Mouse (Mus musculus) R1 (cell line): ENCODE measurements at regions not wholly inside any gene's neighbourhood (a gene's known extent, or its start where the extent isn't known, plus 50 kb on each side); places are given as distances from the start of the nearest gene placed in this dataset.

Experiments used
- DNase-seq: peaks from one replicate; pipeline ENCODE4 v3.0.0-alpha.2; 2018; ENCODE audit warnings: low read depth, low spot score

DNA sequence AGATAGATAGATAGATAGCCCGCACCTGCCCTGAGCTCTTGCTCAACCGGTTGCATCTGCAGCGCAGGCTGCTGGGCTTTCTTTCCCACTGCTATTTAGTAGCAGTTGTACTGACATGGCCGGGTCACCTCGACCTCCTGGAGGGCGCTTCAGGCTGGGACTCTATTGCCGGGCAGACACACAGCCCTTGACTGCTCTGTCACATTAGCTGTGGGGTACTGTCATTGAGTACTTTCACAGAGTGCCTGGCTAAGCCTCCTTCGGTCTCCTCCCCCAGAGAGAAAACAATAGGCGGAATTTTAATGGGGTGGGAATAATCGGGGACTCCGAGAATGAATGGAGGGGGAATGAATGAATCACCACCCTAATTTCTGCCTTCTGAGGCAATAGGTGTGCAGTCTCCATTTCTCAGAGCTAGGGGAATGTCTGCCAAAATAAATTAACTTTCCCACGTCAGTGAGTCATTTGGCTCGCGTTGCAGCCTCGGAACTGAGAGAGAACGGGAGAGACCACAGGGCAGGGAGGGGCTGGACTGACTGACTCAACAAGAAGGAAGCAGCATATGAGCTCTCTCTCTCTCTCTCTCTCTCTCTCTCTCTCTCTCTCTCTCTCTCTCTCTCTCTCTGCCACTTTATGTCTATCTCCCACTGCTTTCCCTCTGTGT lies 101.6 kb upstream of the Med13l start:
- DNase-seq, result peak; percentile 77

DNA sequence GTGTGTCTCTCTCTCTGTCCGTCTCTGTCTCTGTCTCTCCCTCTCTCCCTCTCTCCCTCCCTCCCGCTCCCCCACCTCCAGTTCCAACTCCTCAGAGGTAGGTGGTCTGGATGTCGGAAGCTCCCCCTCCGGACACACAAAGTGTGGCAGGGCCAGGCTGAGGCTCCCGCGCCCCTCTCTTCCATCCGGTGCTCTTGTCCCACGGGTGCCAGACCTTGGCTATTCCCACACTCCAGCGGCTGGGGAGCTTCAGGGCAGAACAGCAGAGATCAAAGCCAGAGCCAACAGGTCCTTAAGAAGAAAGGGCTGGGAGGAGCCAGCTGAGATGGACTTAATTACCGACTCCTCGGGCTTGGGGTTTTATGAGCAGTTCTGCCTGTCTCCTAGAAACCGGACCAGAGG lies 101.1 kb upstream of the Med13l start:
- DNase-seq, result peak; percentile 84

DNA sequence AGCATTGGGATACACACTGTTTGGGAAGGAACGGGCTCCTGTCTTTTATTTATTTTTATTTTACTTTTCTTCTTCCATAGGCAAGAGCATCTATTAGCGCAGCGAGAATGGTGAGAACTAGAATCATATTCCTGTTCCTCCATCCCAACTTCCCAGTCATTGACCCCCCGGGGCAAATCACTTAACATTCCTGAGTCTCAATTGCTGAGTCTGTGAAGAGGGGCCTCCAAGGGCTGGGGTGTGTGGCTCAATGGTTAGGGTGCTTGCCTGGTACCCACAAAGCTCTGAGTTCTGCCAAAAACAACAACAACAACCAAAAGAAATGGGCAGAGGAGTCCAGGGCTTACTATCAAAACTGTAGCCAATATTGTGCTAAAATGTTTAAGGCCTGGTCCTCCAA lies 98.5 kb upstream of the Med13l start:
- peak; percentile 70 for DNase-seq

DNA sequence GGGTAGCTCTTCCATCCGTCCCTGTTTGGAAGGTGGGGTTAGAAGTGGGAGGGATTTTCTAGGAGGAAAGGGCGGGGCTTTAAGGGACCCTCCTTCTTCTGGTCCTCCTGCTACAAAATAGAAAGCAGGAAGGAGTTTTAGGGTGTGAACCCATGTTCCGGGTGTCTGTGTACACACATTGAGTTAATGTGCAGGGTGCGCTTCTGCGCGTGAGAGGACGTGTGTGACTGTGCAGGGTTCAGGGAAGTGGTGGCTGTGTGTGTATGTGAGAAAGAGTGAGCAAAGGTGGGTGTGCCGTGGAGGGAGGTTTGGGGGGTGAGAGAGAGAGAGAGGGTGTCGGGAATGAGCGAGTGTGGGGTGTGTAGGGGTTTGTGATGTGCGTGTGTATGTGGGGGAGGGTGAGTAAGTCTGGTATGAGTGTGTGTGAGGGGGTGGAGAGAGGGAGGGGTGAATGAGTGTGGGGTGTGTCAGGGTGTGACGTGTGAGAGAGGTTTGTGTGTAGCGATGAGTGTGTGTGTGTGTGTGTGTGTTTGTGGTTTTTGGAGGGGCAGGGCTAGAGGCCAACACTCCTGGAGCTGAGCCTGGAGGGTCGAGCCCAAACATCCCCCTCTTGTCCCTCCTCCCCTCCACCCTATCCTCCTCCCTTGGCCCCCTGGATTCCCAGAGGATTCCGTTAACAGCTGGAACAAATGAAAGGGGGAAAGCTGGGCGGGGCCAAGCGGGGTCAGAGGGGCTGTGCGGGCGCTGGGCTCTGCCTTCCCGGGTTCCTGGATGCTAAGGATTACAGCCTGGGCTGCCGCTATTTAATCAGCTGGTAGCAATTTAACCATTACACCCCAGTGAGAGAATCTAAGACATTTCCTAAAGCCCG lies 95.3 kb upstream of the Med13l start:
- DNase-seq, result peak; percentile 90

DNA sequence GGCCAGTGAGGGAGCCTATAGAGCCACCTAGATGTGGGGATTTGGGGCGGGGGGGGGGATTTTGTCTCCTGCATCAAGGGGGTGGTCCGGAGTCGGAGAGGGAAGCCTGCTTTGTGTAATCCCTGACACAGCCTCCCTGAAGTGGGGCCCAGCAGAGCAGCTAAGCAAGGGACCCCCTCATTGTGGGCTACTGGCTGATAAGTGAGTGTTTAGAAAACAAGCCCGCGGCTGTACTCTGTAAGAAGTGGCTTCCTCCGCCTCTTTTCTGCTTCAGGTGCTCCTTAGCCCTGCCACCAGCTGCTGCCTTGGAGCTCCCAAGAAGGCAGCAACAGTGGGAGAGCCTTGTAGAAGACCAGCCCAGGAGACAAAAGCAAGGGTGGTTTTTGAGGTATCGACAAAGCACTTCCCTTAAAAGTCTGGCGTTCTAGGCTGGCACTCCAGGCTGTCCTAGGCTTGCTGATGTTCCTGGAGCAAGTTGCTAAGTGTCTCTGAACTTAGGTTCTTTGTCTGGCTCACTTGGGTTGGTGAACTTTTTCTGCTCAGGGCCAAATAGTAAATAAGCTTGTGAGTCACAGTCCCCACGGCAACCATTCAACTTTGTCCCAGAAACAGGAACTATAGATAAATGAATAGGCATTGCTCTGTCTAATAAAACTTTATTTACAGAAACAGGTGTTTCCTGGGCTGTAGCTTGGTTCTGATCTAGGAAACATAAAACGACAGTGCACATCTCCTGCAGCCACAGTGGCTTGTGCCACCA lies 94.3 kb upstream of the Med13l start:
- no peak for DNase-seq

DNA sequence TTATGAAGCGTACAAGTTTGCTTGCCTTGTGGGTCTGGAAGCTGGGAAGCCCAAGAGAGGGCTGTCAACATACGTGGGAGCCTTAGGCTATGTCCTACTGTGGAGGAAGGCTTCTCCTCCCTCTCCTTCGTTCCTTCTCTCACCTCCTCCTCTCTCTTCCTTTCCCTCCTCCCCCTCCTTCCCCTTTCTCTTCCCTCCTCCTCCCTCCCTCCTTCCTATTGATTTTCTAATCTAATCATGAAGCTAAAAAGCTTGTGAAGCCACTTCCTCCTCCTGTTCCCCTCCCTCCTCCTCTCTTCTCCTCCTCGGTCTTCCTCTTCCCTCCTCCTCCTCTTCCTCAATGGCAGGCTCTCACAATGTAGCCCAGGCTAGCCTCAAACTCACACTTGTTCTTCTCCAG lies 91.7 kb upstream of the Med13l start:
- no peak for DNase-seq

DNA sequence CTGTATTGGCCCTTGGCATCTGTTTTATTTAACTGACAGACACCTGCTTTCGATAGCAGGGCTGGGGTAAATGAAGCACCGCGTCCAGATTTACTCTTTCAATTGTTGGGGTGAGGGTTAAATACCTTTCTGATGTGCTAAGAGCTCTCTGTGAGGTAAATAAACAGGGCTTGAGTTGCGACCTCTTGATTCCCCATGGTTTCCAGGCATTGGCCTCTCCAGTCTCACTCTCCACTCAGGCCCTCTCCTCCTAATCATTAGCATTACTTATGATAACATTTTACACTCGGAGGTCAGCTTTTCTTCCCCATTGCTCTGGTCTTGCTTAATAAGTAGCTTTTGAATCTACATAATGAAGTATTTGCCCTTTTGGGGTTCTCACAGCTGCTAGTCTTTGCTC lies 88.9 kb upstream of the Med13l start:
- DNase-seq, result no peak

DNA sequence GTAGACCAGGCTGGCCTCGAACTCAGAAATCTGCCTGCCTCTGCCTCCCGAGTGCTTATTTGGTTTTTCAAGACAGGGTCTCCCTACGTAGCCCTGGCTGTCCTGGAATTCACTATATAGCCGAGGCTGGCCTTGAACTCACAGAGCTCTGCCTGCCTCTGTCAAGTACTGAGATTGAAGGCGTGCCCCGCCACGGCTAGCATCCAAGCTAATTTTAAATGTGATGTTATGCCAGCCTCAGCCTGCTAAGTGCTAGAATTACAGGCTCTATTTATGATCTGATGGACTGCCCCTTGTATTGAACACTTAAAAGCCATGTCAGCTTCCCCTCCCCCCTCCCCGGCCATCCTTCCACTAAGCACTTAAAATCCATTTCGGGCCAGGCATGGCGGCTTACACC lies 88.2 kb upstream of the Med13l start:
- no peak for DNase-seq

DNA sequence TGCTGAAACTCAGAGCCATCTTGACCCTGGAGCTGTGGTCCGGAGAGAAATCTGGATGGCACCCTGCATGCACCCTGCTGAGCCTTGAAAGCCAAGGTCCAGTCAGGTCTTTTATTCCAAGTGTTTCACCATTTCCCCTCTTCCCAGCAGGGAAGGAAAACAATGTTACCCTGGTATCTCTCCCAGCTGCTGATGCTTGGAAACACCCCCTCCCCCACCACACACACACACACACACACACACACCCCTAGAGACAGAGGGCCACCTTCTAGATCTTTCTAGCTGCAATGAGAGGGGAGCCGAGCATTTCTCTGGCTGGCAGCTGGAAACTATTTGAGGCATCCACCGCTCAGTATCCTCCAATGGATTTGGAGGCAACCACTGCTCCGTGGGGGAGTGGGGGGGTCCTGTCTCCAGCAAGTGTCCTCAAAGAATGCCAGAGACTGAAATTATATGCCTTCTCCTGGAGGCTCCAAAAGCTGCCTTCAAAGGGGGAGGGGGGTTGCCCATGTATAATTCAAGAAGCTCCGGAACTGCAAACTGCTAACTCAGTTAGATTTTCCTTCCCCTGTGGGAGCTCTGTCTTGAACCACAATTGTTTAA lies 87.2 kb upstream of the Med13l start:
- DNase-seq, result peak; percentile 72

DNA sequence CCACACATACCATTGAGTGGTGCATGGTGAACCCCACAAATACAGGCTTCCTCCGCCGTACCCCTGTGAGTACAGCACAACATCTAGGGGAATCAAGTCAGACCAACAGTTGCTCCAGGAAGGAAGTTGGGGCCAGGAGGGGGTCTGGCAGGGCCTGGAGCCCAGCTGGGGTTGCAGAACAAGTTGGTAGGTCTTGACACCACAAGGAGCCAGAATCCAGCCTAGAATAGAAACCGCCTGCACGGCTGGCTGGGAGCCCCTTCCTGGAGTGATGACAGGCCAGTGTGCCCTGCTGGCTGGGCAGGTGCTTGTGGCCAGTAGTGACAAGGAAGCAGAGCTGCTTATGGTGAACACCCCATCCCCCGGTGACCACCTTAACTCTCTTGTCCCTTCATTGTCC lies 83.9 kb upstream of the Med13l start:
- no peak for DNase-seq

DNA sequence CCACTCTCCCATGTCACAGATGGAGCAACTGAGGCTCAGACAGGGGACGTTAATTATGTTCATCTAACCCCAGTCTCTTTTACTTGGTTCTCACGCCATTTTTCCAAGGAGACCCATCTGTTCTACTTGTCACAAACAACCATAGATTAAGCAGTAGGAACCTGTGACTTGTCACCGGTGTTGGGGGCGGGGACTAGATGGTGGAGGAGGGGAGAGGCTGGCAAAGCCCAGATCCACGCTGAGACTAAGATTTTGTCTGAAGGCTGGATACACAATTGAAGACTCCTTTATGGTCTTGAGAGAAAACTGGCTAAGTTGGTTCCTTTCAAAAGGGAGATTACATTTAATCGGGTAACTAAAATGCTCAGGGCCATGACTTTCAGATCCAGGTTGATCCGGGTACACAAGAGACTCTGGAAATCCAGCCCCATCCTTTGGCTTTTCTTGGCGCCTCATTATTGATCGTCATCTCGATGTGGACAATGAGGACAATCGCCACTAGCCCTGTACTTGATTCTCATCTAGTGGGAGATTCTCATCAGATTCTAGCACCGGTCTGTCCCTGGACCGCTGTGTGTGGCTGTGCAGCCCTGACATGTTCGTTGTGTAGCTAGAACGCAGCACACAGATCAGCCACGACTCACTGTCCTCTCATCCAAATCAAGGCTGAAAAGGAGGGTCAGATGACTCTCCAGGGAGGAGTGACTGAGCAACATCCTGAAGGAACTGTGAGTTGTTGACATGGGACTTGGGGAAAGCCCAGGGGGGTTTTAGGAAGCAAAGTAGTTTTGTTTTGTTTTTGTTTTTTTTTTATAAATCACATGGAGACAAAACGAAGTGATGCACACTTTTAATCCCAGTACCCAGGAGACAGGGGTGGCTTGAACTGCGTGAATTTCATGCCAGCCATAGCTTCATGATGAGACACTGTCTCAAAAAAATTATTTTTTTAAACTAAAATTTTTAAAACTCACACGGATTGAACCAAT lies 83.1 kb upstream of the Med13l start:
- no peak for DNase-seq

DNA sequence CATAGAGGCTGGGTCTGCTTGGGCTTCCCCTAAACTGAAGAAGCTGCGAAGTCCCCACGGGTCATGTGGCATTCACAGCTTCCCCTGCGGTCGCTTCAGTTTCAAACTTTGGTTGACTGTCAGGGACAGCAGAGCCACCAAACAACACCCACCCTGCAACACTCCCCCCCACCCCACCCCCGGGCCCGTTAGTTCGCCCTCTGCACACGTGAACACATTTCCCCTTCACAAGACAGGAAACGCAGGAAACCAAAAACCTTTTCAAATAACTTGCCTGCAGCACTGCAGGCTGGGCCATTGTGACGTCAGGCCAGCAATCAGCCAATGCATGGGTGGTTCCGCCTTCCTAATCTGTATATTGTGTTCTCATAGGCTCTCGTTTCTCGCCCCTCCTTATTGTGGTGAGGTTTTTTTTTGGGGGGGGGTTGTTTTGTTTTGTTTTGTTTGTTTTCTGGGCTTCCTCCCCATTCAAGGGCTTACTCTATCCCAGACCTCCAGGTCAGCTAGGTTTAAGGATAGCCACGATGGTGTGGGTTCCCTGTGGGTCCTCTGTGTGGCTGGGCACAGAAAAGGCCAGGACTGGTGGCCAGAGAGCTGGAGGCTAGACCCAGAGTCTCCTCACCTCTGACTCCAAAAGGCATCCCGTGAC lies 82.2 kb upstream of the Med13l start:
- peak; percentile 92 for DNase-seq

DNA sequence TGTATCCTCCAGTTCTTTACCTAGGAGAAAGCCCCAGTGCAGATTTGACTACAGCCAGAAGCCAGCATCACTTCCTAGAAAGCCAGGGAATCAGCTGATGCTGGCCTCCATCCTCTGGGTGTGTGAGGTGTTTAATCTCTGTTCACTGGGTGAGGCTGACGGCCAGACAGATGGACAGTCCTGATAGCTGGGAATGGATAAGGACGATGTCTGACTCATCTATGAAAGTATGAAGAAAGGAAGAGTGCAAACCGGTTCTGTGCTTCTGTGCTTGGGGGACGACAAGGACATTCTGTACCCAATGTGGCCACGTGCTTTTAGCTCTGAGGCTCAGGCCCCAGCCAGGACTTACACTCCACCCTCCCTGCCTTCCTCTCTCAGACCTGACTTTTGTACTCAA lies 80.5 kb upstream of the Med13l start:
- no peak for DNase-seq

DNA sequence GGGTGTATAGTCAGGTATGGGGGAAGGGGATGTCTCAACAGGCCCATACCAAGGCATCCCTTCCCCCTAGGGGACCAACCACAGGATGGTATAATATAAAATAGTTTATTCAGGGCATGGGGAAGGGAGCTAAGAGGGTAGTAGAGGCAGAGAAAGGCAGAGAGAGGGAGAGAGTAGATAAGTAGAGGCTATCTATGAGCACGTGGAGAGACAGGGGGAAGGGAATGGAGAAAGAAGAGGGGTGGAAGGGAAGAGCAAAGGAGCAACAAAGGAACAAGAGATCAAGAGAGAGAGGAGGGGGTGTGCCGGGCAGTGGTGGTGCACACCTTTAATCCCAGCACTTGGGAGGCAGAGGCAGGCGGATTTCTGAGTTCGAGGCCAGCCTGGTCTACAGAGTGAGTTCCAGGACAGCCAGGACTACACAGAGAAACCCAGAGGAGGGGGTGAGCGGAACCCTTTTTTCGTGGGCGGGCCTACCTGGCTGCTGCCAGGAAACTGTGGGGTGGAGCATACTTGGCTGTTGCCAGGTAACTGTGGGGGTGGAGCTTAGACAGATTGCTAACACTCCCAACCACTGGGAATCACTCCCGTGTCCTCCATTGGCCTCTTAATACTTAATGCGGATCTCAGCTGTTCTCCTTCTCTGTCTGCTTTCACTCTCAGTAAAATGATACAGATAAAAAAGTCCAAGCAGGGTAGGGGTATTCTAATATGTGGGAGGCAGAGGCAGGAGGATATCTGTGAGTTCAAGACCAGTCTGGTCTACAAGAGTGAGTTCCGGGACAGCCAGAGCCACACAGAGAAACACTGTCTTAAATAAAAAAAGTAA lies 79.3 kb upstream of the Med13l start:
- peak; percentile 98 for DNase-seq

DNA sequence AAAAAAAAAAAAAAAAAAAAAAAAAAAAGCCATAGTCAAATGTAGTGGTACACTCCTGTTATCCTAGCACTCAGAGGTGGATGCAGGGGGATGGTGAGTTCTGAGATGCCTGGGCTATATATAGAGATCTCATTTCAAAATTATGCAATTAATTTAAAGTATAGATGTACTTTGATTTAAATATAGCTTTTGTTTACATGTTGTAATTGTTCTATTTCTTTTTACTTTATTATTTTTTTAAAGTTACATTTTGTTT lies 78.8 kb upstream of the Med13l start:
- DNase-seq, result no peak

DNA sequence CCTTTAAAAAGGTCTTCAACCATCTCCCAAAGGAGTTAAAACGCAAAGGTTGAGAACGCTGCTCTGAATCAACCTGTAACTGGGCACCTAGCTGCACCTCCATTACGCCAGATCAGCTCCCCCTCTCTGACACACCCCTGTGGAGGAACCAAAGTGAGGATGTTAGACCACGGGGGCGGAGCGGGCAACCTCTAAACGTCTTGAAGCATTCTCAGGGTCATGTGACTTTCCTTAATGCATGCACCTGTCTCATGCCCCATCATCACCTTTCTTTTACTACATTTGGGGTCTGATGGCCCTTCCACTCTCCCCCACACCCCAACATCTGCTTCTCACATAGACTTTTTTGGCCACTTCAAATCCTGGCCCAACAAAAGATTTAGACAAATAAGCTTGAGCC lies 77.9 kb upstream of the Med13l start:
- DNase-seq, result peak; percentile 87

DNA sequence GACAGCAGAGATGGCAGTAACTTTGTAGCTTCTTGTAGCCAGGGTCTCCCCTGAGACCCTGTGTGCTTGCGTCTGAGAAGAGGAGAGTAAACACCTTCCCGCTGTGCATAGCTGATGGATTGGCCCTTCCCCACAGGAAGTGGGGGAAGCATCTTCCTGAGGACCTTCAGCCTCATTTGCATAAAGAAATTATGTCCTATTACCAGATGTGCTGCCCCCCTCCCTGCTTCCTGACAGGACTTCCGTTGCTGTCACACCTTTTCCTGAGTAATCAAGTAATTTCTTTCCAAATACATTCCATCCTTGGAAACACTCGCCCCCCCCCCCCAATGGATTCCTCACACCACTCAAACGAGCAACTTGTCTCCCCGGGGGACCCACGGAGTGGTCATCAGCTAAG lies 77.5 kb upstream of the Med13l start:
- DNase-seq, result peak; percentile 93

DNA sequence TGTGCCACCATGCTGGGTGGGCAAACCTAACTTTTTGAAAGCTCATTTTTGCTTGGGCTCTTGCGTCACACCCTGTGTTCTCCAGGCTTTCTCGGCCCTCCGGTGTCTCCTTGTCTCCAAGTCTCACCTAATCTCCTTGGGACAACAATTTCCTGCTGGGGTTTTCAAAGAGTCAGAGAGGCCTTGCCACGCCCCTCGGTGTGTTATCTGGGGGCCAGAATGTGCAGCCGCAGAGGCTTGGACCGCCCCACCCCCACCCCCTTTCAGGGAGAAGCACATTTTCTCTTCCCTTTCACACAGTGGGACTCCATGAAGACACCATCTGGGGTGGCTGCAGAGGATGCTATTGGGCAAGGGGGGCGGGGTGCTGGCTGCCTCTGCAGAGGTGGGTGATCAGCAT lies 76.9 kb upstream of the Med13l start:
- peak; percentile 99 for DNase-seq

DNA sequence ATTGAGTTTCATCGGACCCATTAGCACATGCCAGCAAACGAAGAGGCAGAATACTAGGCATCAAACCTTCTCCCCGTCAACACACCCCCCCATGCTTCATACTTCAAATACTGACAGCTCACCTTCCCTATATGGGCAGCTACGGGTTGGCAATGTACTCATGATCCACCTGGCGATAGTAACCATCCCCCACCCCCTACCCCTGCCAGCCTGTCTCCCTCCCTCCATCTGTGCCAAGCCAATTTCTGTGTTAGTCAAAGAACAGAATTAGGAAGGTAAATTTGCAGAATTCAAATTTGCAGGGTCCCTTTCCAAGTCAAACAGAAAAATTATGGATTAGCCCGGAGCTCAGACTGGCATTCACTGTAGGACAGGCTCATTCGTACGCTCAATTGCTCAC lies 75.3 kb upstream of the Med13l start:
- no peak for DNase-seq

DNA sequence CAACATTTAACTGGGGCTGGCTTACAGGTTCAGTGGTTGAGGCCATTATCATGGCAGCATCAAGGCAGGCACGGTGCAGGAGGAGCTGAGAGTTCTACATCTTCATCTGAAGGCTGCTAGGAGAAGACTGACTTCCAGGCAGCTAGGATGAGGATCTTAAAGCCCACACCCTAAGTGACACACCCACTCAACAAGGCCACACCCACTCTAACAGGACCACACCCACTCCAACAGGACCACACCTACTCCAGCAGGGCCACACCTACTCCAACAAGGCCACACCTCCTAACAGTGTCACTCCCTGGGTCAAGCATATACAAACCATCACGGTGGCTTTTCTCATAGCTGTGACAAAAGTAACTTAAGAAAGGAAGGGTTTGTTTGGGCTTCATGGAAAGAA lies 68.0 kb upstream of the Med13l start:
- DNase-seq, result peak; percentile 76
